Mouse (Mus musculus) stomach, postnatal 0 days (tissue): ENCODE results near the gene Htra1.

ENCODE experiments used
- CTCF ChIP-seq: IDR thresholded peaks from 2 replicates; pipeline ENCODE4 v1.5.1; 2016; ENCODE audit warnings: antibody characterized with exemption, low read depth, mild to moderate bottlenecking, moderate library complexity
- EP300 ChIP-seq: optimal IDR thresholded peaks from 2 replicates; pipeline ENCODE3; 2016; ENCODE audit warnings: antibody characterized with exemption

GRCm38 (mm10) chr7:131009178-131009577 is 73.3 kb downstream of the Htra1 start:
- TF ChIP-seq CTCF (no peak), EP300 (no peak)
